Mouse (Mus musculus): ENCODE measurements around the gene Rhbg.

The Rhbg gene

DNA sequence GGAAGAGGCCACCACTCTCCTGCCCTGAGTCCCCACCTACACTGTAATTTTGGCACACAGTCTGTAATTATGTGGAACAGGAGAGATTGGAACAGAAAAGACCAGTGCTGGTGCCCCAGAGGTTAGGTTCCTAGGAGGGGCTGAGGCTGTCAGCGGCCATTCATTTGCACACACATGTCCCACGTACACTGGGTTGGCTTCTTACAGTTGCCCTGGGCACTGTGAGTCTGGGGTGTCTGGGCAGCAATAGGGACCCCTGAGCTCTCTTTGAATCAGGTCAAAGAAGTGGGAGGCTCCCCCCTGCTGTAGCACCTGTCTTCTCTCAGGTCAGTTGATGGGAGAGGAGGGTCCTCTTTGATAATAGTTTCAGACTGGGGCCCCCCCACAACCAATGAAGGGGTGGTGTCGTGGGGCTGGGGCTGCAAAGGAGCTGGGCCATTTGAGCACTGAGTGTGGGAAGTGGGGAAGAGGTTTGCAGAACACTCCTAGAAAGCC, 46.2 kb downstream of the Rhbg start:
- no peak for DNase-seq (ENCODE audit: low read depth, low spot score)

GRCm38 (mm10) chr3:88207451-88208100, 46.9 kb downstream of the Rhbg start:
- no peak for DNase-seq (ENCODE audit: low read depth, low spot score)

DNA sequence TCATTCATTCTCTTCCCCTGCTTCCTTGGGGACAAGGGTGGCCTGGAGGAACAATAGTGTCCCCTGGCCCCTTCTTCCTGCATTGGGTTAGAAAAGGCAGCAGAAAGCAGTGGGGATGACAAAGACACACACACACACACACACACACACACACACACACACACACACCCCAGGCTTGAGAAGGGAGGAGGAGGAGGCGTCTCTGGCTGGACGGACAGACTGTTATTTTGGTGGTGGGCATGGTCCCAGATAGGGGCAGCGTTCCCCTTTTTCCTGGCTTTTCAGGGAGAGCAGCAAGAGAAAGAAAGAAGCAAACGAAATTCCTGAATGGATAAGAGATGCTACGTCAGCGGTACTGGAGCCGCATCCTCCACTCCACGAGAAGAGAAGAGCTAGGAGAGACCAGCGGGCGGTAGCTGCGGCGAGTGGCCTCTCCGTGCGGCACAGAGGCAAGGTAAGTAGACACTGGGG, 47.6 kb downstream of the Rhbg start:
- no peak for DNase-seq (ENCODE audit: low read depth, low spot score)

DNA sequence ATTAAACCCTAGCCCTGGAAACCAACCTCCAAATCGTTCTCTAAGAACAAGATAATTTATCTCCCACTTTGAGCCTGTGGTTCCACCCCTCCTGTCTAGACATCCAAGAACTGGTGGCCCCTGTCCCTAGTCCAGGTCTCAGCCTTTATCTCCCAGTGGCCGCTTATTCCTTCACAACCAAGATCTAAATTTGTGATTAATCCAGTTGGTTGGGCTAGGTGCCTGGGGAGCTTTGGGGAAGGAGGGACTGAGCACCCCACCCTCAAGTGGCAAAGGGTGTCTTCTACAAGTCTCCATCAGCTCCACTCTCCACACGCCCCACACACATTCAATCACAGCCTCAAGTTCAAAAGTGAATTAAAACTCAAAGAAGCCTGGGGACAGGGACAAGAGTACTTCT, 48.0 kb downstream of the Rhbg start:
- DNase-seq (ENCODE audit: low read depth, low spot score): no peak

DNA sequence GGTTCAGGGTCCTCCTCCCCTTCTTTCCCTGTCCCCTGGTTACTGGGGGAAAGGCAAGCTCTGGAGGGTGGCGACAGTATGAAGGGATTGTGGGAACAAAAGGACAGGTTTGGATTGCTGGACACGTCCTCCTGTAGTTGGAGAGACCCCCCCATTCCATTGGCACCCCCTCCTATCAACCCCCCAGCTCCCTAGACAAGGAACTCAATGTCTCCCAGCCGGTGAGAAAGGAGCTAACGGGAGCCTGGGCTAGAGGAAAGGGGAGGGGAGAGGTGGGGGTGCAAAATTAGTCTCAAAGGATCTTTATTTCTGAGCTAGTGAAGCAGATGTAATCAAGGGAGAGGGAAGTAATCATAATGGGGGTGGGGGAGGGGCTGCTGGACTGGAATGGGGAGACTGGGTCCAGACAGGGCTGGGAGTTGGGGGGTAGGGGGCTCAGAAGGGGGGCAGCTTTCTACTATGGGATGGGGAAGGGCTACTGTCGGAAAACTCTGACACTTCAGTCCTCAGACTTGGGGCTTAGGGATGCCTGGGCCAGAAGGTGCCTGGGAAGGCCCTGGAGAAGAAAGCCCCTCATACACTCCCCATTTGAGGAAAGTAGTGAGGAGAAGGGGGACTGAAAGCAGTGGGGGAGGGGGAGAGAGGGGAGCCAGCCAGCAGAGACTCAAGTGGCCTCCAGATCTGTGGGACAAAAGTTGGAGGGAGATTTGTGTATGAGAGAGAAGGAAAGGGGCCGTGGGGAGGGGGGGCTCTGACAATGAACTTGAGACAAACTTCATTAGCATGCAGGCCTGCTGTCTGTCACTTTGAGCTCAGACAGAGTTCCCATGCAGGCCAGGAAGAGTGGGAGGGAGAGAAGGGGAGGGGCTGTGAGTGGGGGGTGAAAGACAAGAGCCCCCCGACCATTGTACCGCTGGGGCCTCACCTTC, 48.7 kb downstream of the Rhbg start:
- no peak for DNase-seq (ENCODE audit: low read depth, low spot score)

DNA sequence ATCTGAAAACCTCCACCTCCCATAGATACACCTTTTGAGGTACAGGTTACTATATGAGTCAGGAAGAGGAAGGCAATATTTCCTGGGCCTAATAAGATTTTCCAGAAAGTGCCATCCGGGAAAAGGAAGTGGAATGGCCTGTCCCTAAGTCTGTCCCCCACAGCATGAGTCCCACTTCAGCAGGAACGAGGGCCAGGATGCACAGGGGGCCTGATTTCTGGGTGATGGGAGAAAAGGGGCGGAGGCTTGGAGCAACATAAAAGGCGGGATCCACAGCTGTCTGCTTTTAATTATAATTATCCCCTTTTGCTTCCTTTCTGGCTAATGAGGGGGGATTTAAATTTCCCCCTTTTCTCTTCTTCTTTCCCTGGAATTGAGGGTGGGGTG, 49.3 kb downstream of the Rhbg start:
- no peak for DNase-seq (ENCODE audit: low read depth, low spot score)

DNA sequence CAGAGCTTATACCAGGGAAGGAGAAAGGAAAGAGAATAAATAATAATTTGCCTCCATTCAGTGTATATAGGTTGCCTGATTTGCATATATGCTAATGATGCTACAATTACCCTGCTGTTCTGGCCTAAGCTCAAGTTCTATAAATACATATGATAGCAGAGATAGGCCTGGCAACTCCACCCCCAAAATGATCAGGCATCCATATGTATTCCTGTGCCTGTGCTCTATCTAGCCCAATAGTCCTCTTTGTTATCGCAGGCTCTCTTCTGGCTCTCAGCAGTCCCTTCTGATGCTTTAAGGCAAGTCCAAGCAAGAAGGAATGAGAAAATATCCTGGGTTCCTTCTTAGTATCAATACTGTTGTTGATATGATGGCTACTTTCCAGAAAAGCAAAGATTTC, 49.8 kb downstream of the Rhbg start:
- no peak for DNase-seq (ENCODE audit: low read depth, low spot score)

- DNase-seq (ENCODE audit: low read depth, low spot score): no peak
Observed at GRCm38 (mm10) chr3:88203999-88204700, 50.4 kb downstream of the Rhbg start.

DNA sequence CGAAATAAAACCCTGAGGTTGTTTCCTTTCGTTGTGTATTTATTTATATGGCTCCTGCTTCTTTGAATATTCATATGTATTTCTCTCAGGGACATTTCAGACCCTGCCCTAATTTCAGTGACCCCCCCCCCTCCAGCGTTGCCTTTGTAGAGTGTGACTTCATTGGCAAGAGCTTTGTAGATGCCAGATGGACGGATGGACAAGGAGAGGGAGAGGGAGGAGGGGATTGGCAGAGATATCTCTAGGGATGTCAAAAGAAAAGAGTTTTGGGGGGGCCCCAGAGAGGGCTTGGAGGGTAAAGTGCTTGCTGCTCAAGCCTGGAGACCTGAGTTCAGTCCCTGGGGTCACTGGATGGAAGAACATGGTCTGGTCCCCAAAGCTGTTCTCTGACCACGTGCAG, 51.1 kb downstream of the Rhbg start:
- no peak for DNase-seq (ENCODE audit: low read depth, low spot score)

DNA sequence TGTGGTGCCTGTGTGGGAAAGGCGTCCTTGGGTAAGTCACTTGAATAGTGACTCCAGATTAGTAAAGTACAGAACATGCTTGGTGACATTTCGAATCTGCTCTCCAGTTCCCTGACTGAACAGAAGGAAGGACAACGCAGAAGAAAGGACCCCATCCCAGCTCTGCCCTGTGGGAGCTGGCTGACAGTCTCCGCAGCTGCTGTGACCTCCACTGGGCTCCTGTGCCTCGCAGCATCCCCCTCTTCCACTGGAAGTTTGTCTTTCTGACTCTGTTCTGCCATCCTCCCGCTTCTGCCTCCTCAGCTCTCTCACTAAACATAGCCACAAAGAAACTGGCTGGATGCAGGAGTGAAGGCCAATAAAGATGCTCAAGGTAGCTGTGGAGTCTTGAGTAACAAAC, 51.5 kb downstream of the Rhbg start:
- DNase-seq (ENCODE audit: low read depth, low spot score): no peak

- no peak for DNase-seq (ENCODE audit: low read depth, low spot score)
Observed at GRCm38 (mm10) chr3:88201640-88202039, 52.9 kb downstream of the Rhbg start.

GRCm38 (mm10) chr3:88200972-88201330, 53.6 kb downstream of the Rhbg start:
- DNase-seq (ENCODE audit: low read depth, low spot score): no peak

GRCm38 (mm10) chr3:88200161-88200971, 54.1 kb downstream of the Rhbg start:
- no peak for DNase-seq (ENCODE audit: low read depth, low spot score)

DNA sequence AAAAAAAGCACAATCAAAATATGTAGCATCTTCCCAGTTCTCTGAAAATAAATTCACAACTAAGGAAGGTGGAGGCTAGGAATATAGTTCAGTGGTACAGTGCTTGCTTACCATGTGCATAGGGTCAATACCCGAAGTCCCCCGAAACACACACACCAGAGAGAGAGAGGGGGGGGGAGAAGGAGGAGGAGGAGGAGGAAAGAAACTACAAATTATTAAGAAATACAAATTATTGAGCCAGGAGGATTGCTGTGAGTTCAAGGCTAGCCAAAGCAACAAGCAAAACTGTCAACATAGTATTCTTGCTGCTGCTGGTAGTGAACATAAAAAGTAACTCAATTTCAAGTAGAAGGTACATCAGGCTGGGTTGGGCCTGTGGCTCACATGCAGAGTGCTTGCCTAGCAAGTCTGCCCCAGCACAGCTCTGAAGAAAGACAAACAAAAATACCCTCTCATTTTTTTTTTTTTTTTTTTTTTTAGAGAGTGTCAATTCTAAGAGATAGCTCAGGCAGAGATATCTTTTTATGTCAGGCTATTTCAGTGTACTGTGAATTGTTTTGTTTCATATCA, 54.9 kb downstream of the Rhbg start:
- no peak for DNase-seq (ENCODE audit: low read depth, low spot score)

GRCm38 (mm10) chr3:88198505-88199020, 55.9 kb downstream of the Rhbg start:
- no peak for DNase-seq (ENCODE audit: low read depth, low spot score)

- no peak for DNase-seq (ENCODE audit: low read depth, low spot score)
Observed at GRCm38 (mm10) chr3:88197741-88198504, 56.6 kb downstream of the Rhbg start.

All from ES-CJ7 (cell line).